Mouse (Mus musculus) midbrain, embryonic 13.5 days (tissue): Measurements from ENCODE around the gene Gm4131. TPM values are rescaled to one million over a fixed set of nuclear protein-coding genes. Genes with fewer than 3 reads are reported as not detected.
"Not testable (repeated sequence)": the region's sequence is repeated elsewhere in the genome, so short reads cannot be mapped to it uniquely, and the experiment has no call there.

ENCODE experiments used
- ATAC-seq: fragments of 200-750 bp; cut with Nextera tagmentation; 2 replicates; pipeline ENCODE4 v1.8.0; 2017; ENCODE audit warnings: mild to moderate bottlenecking, moderate TSS enrichment, moderate library complexity
- H3K27ac ChIP-seq: fragments of 300-500 bp; sonication (generic); 2 replicates; pipeline ENCODE4 v1.5.1; 2015; ENCODE audit warnings: inconsistent platforms, mild to moderate bottlenecking, moderate library complexity
- H3K27me3 ChIP-seq: fragments of 300-500 bp; sonication (generic); 2 replicates; pipeline ENCODE4 v1.6.1; 2015; ENCODE audit warnings: mild to moderate bottlenecking, inconsistent platforms
- H3K36me3 ChIP-seq: fragments of 300-500 bp; sonication (generic); 2 replicates; pipeline ENCODE4 v1.6.1; 2015; ENCODE audit warnings: mild to moderate bottlenecking, inconsistent platforms
- H3K4me1 ChIP-seq: fragments of 300-500 bp; sonication (generic); replicated peaks from 2 replicates; pipeline ENCODE4 v1.6.1; 2015; ENCODE audit warnings: inconsistent platforms
- H3K4me2 ChIP-seq: fragments of 300-500 bp; sonication (generic); replicated peaks from 2 replicates; pipeline ENCODE4 v1.6.1; 2015; ENCODE audit warnings: moderate library complexity, mild to moderate bottlenecking, inconsistent platforms
- H3K4me3 ChIP-seq: fragments of 300-500 bp; sonication (generic); replicated peaks from 2 replicates; pipeline ENCODE4 v1.5.1; 2015; ENCODE audit warnings: mild to moderate bottlenecking, inconsistent platforms
- H3K9ac ChIP-seq: fragments of 300-500 bp; sonication (generic); replicated peaks from 2 replicates; pipeline ENCODE4 v1.6.1; 2015; ENCODE audit warnings: mild to moderate bottlenecking, inconsistent platforms
- H3K9me3 ChIP-seq: fragments of 300-500 bp; sonication (generic); 2 replicates; pipeline ENCODE4 v1.6.1; 2016; ENCODE audit warnings: mild to moderate bottlenecking, inconsistent platforms
- WGBS: fragments of 180-500 bp; shearing (Covaris S2); methylation state at CpG from one replicate; pipeline ENCODE4 v1.1.7; 2015; 5-methylcytosine and 5-hydroxymethylcytosine counted together
- polyA plus RNA-seq: library from polyadenylated mRNA; unstranded; fragments of >200 nt; fragmentation: Nextera tagmentation; extraction: Ambion mirVana; gene quantifications from 2 replicates; pipeline ENCODE4 v1.2.1, GENCODE M21; 2015

The Gm4131 gene
- polyA plus RNA-seq = 0.48 TPM in 1 of 2 replicates, not detected in the other

GRCm38 (mm10) chr14:62566821-62567220, at the start of gene Gm4131:
Gm4131 (minus strand) TSS chr14:62566921.
- H3K27me3 ChIP-seq, ATAC-seq, H3K4me3 ChIP-seq, H3K9ac ChIP-seq, H3K4me1 ChIP-seq, H3K9me3 ChIP-seq, H3K4me2 ChIP-seq, H3K36me3 ChIP-seq, H3K27ac ChIP-seq: not testable (repeated sequence)
- WGBS = 58% methylated on average over 9 of the region's 9 CpGs

- Histone ChIP-seq H3K36me3 (peaks cover 8% of the 10 kb centered on the region), H3K27me3 (no peaks in the 10 kb centered on the region), H3K4me1 (no peaks in the 10 kb centered on the region), H3K4me3 (no peak overlapping the region), H3K9me3 (no peaks in the 10 kb centered on the region), H3K27ac (no peak overlapping the region), H3K9ac (no peak overlapping the region), H3K4me2 (no peak overlapping the region)
- ATAC-seq = no peak
- 84% methylated on average over 3 of the region's 3 CpGs for WGBS
These were observed 43.2 kb upstream of the Gm4131 start for GRCm38 (mm10) chr14:62609904-62610303.

GRCm38 (mm10) chr14:62607791-62608196, 41.1 kb upstream of the Gm4131 start:
- Histone ChIP-seq H3K36me3 (peaks cover 8% of the 10 kb centered on the region), H3K27ac (no peak overlapping the region), H3K4me1 (no peaks in the 10 kb centered on the region), H3K9me3 (no peaks in the 10 kb centered on the region), H3K4me3 (no peak overlapping the region), H3K9ac (no peak overlapping the region), H3K27me3 (no peaks in the 10 kb centered on the region), H3K4me2 (no peak overlapping the region)
- 76% methylated on average over 8 of the region's 8 CpGs for WGBS
- ATAC-seq = no peak

- Histone ChIP-seq H3K9ac (no peak overlapping the region), H3K4me1 (peaks cover 17% of the 10 kb centered on the region), H3K36me3 (peaks cover 8% of the 10 kb centered on the region), H3K4me3 (no peak overlapping the region), H3K27ac (no peak overlapping the region), H3K27me3 (no peaks in the 10 kb centered on the region), H3K4me2 (no peak overlapping the region), H3K9me3 (no peaks in the 10 kb centered on the region)
- ATAC-seq = no peak
- 92% methylated on average over 1 of the region's 1 CpGs for WGBS
These were observed 36.1 kb upstream of the Gm4131 start for GRCm38 (mm10) chr14:62602869-62603268.

GRCm38 (mm10) chr14:62602271-62602670, 35.5 kb upstream of the Gm4131 start:
- 65% methylated on average over 1 of the region's 1 CpGs for WGBS
- Histone ChIP-seq H3K36me3 (peaks cover 8% of the 10 kb centered on the region), H3K27ac (no peak overlapping the region), H3K4me2 (no peak overlapping the region), H3K4me1 (peaks cover 17% of the 10 kb centered on the region), H3K27me3 (no peaks in the 10 kb centered on the region), H3K4me3 (no peak overlapping the region), H3K9me3 (no peaks in the 10 kb centered on the region), H3K9ac (no peak overlapping the region)
- no peak for ATAC-seq

GRCm38 (mm10) chr14:62600109-62600522, 33.4 kb upstream of the Gm4131 start:
- H3K9ac ChIP-seq = no peak overlapping the region
- 36% methylated on average over 6 of the region's 6 CpGs for WGBS
- no peaks in the 10 kb centered on the region for H3K9me3 ChIP-seq
- H3K36me3 ChIP-seq = no peaks in the 10 kb centered on the region
- peaks cover 17% of the 10 kb centered on the region for H3K4me1 ChIP-seq
- no peak overlapping the region for H3K27ac ChIP-seq
- H3K27me3 ChIP-seq = no peaks in the 10 kb centered on the region
- ATAC-seq = peak; percentile 72
- H3K4me2 ChIP-seq = no peak overlapping the region
- no peak overlapping the region for H3K4me3 ChIP-seq

GRCm38 (mm10) chr14:62585338-62585737, 18.6 kb upstream of the Gm4131 start:
- Histone ChIP-seq H3K4me2 (no peak overlapping the region), H3K36me3 (peaks cover 10% of the 10 kb centered on the region), H3K9me3 (no peaks in the 10 kb centered on the region), H3K4me3 (no peak overlapping the region), H3K27ac (peak overlapping the region; percentile 76), H3K4me1 (peaks cover 49% of the 10 kb centered on the region), H3K9ac (no peak overlapping the region), H3K27me3 (no peaks in the 10 kb centered on the region)
- 12% methylated on average over 3 of the region's 3 CpGs for WGBS
- peak; percentile 88 for ATAC-seq

- no peaks in the 10 kb centered on the region for H3K27me3 ChIP-seq
- H3K36me3 ChIP-seq = peaks cover 13% of the 10 kb centered on the region
- H3K4me3 ChIP-seq = no peak overlapping the region
- H3K9ac ChIP-seq = 0 out of 2 replicates have a peak overlapping the region, but pooled peaks have one; percentile 16
- ATAC-seq = no peak
- no peaks in the 10 kb centered on the region for H3K9me3 ChIP-seq
- H3K4me2 ChIP-seq = no peak overlapping the region
- peaks cover 49% of the 10 kb centered on the region for H3K4me1 ChIP-seq
- peak overlapping the region; percentile 76 for H3K27ac ChIP-seq
These were observed 17.9 kb upstream of the Gm4131 start for GRCm38 (mm10) chr14:62584637-62585036.

- H3K9ac ChIP-seq = no peak overlapping the region
- no peak overlapping the region for H3K4me3 ChIP-seq
- H3K36me3 ChIP-seq = peaks cover 4% of the 10 kb centered on the region; the same call in 1 of the 2 replicates
- H3K27me3 ChIP-seq = no peaks in the 10 kb centered on the region
- no peaks in the 10 kb centered on the region for H3K9me3 ChIP-seq
- peaks cover 49% of the 10 kb centered on the region for H3K4me1 ChIP-seq
- no peak for ATAC-seq
- WGBS = 11% methylated on average over 9 of the region's 9 CpGs
- H3K27ac ChIP-seq = peak overlapping the region; percentile 76
- H3K4me2 ChIP-seq = no peak overlapping the region
These were observed 15.0 kb upstream of the Gm4131 start for GRCm38 (mm10) chr14:62581768-62582167.

- H3K27ac ChIP-seq = peak overlapping the region; percentile 76; the same call in 1 of the 2 replicates
- H3K36me3 ChIP-seq = peaks cover 4% of the 10 kb centered on the region; the same call in 1 of the 2 replicates
- peaks cover 48% of the 10 kb centered on the region for H3K4me1 ChIP-seq
- no peaks in the 10 kb centered on the region for H3K27me3 ChIP-seq
- no peak overlapping the region for H3K9ac ChIP-seq
- 80% methylated on average over 3 of the region's 3 CpGs for WGBS
- no peaks in the 10 kb centered on the region for H3K9me3 ChIP-seq
- no peak overlapping the region for H3K4me3 ChIP-seq
- H3K4me2 ChIP-seq = no peak overlapping the region
- no peak for ATAC-seq
These were observed 14.2 kb upstream of the Gm4131 start for GRCm38 (mm10) chr14:62580945-62581344.

GRCm38 (mm10) chr14:62575862-62576261, 9.1 kb upstream of the Gm4131 start:
- Histone ChIP-seq H3K9ac (no peak overlapping the region), H3K4me1 (peaks cover 6% of the 10 kb centered on the region; the same call in 1 of the 2 replicates), H3K36me3 (peaks cover 4% of the 10 kb centered on the region; the same call in 1 of the 2 replicates), H3K9me3 (no peaks in the 10 kb centered on the region), H3K27me3 (no peaks in the 10 kb centered on the region), H3K4me2 (no peak overlapping the region), H3K27ac (no peak overlapping the region), H3K4me3 (no peak overlapping the region)
- no peak for ATAC-seq
- WGBS = 61% methylated on average over 8 of the region's 8 CpGs

- 69% methylated on average over 6 of the region's 6 CpGs for WGBS
- Histone ChIP-seq H3K27ac (no peak overlapping the region), H3K4me1 (peaks cover 6% of the 10 kb centered on the region; the same call in 1 of the 2 replicates), H3K9me3 (no peaks in the 10 kb centered on the region), H3K9ac (no peak overlapping the region), H3K4me3 (no peak overlapping the region), H3K36me3 (peaks cover 4% of the 10 kb centered on the region; the same call in 1 of the 2 replicates), H3K27me3 (no peaks in the 10 kb centered on the region), H3K4me2 (no peak overlapping the region)
- no peak for ATAC-seq
These were observed 8.2 kb upstream of the Gm4131 start for GRCm38 (mm10) chr14:62574906-62575305.

GRCm38 (mm10) chr14:62573454-62573853, 6.7 kb upstream of the Gm4131 start:
- Histone ChIP-seq H3K4me1 (peaks cover 6% of the 10 kb centered on the region; the same call in 1 of the 2 replicates), H3K36me3 (no peaks in the 10 kb centered on the region), H3K9me3 (no peaks in the 10 kb centered on the region), H3K4me2 (no peak overlapping the region; the same call in 1 of the 2 replicates), H3K27ac (no peak overlapping the region), H3K9ac (peak overlapping the region; percentile 37; the same call in 1 of the 2 replicates), H3K4me3 (no peak overlapping the region), H3K27me3 (no peaks in the 10 kb centered on the region)
- 3% methylated on average over 2 of the region's 3 CpGs for WGBS
- no peak for ATAC-seq
